Mouse (Mus musculus) embryonic stem cell, embryonic (primary cell): ENCODE results near the gene Pla2g3.

Source experiments
- CTCF ChIA-PET, 4 experiments: fragments of 300-600 bp in 2 of 4; fragments of 350-600 bp in 2 of 4; sonication (Branson Sonifier 250); formaldehyde crosslinking; loops; one replicate each; lab custom pipeline; 2022; ENCODE audit warnings: inconsistent platforms in 2 of 4; lab: Charles Lee
- POLR2A ChIA-PET, 4 experiments: fragments of 300-600 bp in 2 of 4; fragments of 350-600 bp in 2 of 4; sonication (Branson Sonifier 250); formaldehyde crosslinking; loops; one replicate each; lab custom pipeline; 2022; ENCODE audit warnings: antibody characterized with exemption in 4 of 4, inconsistent platforms in 1 of 4; lab: Charles Lee

Pla2g3 gene

GRCm38 (mm10) chr11:3547969-3548368 is 59.9 kb downstream of the Pla2g3 start:
- ChIA-PET POLR2A (interaction anchor here in 3 of 4 experiments (0.5 to 6.0 kb wide), 26 partner anchors 9 to 436 kb away, joined by 3 to 80 read pairs (median 4); partner anchors contain the start of genes Morc2a (in 3 of the 3), Inpp5j (in 1 of the 3), Pes1 (in 1 of the 3) and Selenom (in 1 of the 3)), CTCF (interaction anchor here in 3 of 4 experiments (0.5 to 1.7 kb wide), 10 partner anchors 8 to 213 kb away, joined by 3 to 8 read pairs (median 4); partner anchors contain the start of genes Selenom (in 1 of the 3) and Smtn (in 1 of the 3))

DNA sequence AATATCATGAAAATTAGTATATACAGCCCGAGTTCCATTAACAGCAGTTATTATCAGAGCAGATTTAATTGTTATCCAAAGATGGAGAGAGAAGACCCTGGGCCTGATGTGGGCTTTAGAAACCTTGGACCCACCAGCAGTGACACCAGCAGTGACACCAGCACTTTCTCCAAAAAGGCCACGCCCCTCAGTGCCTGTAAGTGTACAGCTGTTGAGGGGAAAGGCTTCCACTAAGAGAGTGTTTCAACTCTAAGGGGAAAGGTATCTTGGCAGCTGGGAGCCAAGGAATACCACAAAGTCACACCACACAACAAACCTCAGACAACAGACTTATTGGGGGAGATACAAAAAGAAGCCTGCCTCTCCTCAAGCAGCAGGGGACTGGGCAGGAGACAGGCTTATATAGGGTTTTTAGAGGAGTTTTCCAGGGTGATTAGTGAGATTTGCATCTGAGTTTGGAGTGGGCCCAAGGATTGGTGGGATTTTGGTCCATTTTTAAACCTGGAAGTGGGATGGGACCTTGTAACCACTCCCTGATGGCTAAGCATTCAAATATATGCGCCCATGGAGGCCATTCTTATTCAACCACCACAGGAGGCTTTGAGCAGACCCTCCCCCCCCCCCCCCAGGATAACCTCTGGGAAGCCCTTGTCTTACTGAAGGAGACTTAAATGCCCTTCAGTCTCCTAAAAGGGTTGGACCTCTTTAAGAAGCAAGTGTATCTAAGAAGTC is 60.6 kb downstream of the Pla2g3 start:
- POLR2A ChIA-PET = interaction anchor here in 3 of 4 experiments (0.5 to 6.0 kb wide), 36 partner anchors 8 to 674 kb away, joined by 3 to 80 read pairs (median 4); partner anchors contain the start of genes Morc2a (in 3 of the 3), Inpp5j (in 1 of the 3), Pes1 (in 1 of the 3) and Rnf185 (in 1 of the 3)
- CTCF ChIA-PET = interaction anchor here in 3 of 4 experiments (0.7 to 1.7 kb wide), 7 partner anchors 9 to 212 kb away, joined by 3 to 8 read pairs (median 5); partner anchors contain the start of genes Selenom (in 1 of the 3) and Smtn (in 1 of the 3)
